Mouse (Mus musculus) testis, adult 2 months (tissue): ENCODE data around the gene Spata16.

ENCODE experiments used
- CTCF ChIP-seq: fragments of 200-500 bp; IDR thresholded peaks from 2 replicates; pipeline ENCODE4 v1.5.1; 2012; ENCODE audit warnings: low read depth, mild to moderate bottlenecking, inconsistent platforms, low read length, moderate library complexity; ENCODE audit not compliant: control insufficient read depth, insufficient read depth, insufficient replicate concordance
- POLR2A ChIP-seq: fragments of 200-500 bp; IDR thresholded peaks from 2 replicates; pipeline ENCODE4 v1.6.1; 2012; ENCODE audit warnings: low read depth, mild to moderate bottlenecking, inconsistent platforms, low read length, moderate library complexity; ENCODE audit not compliant: control insufficient read depth

DNA sequence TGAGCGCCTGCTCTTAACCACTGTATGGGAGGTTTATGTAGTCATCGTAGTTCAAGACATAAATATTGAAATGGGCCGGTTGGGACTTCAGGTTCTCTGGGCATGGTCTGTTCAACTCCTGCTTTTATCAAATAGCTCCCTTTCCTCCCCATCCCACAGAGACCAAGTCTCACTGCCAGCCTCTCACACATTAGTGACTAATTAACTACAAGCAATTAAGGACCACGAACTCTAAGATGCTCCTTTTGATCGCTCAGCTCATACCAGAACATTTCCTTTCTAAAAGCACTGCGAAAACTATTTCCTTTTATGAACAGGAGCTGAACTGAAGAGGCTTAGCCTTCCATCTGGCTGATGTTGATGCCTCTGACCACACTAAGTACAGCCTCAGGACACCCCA is 346.3 kb downstream of the Spata16 start:
- TF ChIP-seq CTCF (no peak), POLR2A (no peak)
